Mouse (Mus musculus): ENCODE results near the gene Rdh1. TPM values are rescaled to one million over a fixed set of nuclear protein-coding genes. Genes with fewer than 3 reads are reported as not detected.
A peak's percentile ranks its signal among the peaks of the same experiment; 100 is the strongest.

Rdh1 gene
- polyA plus RNA-seq, 1 experiment, result 0.07 TPM

GRCm38 (mm10) chr10:127738151-127738882 is 21.2 kb upstream of the Rdh1 start:
- H3K36me3 ChIP-seq (ENCODE audit: control insufficient read depth, insufficient read depth, low read length), result no peaks in the 10 kb centered on the region
- TF ChIP-seq CTCF (IDR thresholded peaks at IDR 0.05; ENCODE audit: control insufficient read depth, insufficient read depth, insufficient replicate concordance, low read depth, low read length) (no peak), POLR2A (IDR thresholded peaks at IDR 0.05; ENCODE audit: control insufficient read depth, low read depth, low read length) (no peak)
- H3K27me3 ChIP-seq (ENCODE audit: control insufficient read depth, insufficient read depth, low read length), result no peaks in the 10 kb centered on the region
- H3K27ac ChIP-seq (ENCODE audit: control insufficient read depth, insufficient read depth, low read depth, low read length), result no peak overlapping the region
- peaks cover 10% of the 10 kb centered on the region for H3K4me1 ChIP-seq (ENCODE audit: control insufficient read depth, insufficient read depth, low read length)
- no peak overlapping the region for H3K4me3 ChIP-seq (ENCODE audit: control insufficient read depth, low read depth, low read length)

GRCm38 (mm10) chr10:127739083-127739660 is 20.3 kb upstream of the Rdh1 start, which contains the start of gene Zbtb39:
Zbtb39 (plus strand) TSS chr10:127739538.
- TF ChIP-seq POLR2A (IDR thresholded peaks at IDR 0.05; ENCODE audit: control insufficient read depth, low read depth, low read length) (no peak), CTCF (IDR thresholded peaks at IDR 0.05; ENCODE audit: control insufficient read depth, insufficient read depth, insufficient replicate concordance, low read depth, low read length) (peak; percentile 43; the same call in 1 of the 2 replicates)
- Histone ChIP-seq H3K36me3 (ENCODE audit: control insufficient read depth, insufficient read depth, low read length) (no peaks in the 10 kb centered on the region; the same call in 1 of the 2 replicates), H3K27ac (ENCODE audit: control insufficient read depth, insufficient read depth, low read depth, low read length) (peak within 1 kb of the TSS; percentile 77), H3K27me3 (ENCODE audit: control insufficient read depth, insufficient read depth, low read length) (no peaks in the 10 kb centered on the region), H3K4me1 (ENCODE audit: control insufficient read depth, insufficient read depth, low read length) (peaks cover 10% of the 10 kb centered on the region), H3K4me3 (ENCODE audit: control insufficient read depth, low read depth, low read length) (peak within 1 kb of the TSS; percentile 92)

GRCm38 (mm10) chr10:127739661-127740161 is 19.8 kb upstream of the Rdh1 start:
- no peak for TF ChIP-seq CTCF (IDR thresholded peaks at IDR 0.05; ENCODE audit: control insufficient read depth, insufficient read depth, insufficient replicate concordance, low read depth, low read length)
- TF ChIP-seq POLR2A (IDR thresholded peaks at IDR 0.05; ENCODE audit: control insufficient read depth, low read depth, low read length), result no peak
- H3K27ac ChIP-seq (ENCODE audit: control insufficient read depth, insufficient read depth, low read depth, low read length), result peak overlapping the region; percentile 77
- H3K36me3 ChIP-seq (ENCODE audit: control insufficient read depth, insufficient read depth, low read length), result no peaks in the 10 kb centered on the region; the same call in 1 of the 2 replicates

GRCm38 (mm10) chr10:127744661-127745060 is 14.9 kb upstream of the Rdh1 start:
- Histone ChIP-seq H3K36me3 (ENCODE audit: control insufficient read depth, insufficient read depth, low read length) (no peaks in the 10 kb centered on the region; the same call in 1 of the 2 replicates), H3K4me3 (ENCODE audit: control insufficient read depth, low read depth, low read length) (no peak overlapping the region), H3K27me3 (ENCODE audit: control insufficient read depth, insufficient read depth, low read length) (no peaks in the 10 kb centered on the region), H3K4me1 (ENCODE audit: control insufficient read depth, insufficient read depth, low read length) (peaks cover 4% of the 10 kb centered on the region), H3K27ac (ENCODE audit: control insufficient read depth, insufficient read depth, low read depth, low read length) (no peak overlapping the region)
- peak; percentile 48; the same call in 1 of the 2 replicates for TF ChIP-seq CTCF (IDR thresholded peaks at IDR 0.05; ENCODE audit: control insufficient read depth, insufficient read depth, insufficient replicate concordance, low read depth, low read length)
- TF ChIP-seq POLR2A (IDR thresholded peaks at IDR 0.05; ENCODE audit: control insufficient read depth, low read depth, low read length), result no peak

More at GRCm38 (mm10) chr10:127739661-127740161, 19.8 kb upstream of the Rdh1 start:
- Histone ChIP-seq H3K4me3 (ENCODE audit: control insufficient read depth, low read depth, low read length) (peak overlapping the region; percentile 92), H3K27me3 (ENCODE audit: control insufficient read depth, insufficient read depth, low read length) (no peaks in the 10 kb centered on the region), H3K4me1 (ENCODE audit: control insufficient read depth, insufficient read depth, low read length) (peaks cover 10% of the 10 kb centered on the region)

DNA sequence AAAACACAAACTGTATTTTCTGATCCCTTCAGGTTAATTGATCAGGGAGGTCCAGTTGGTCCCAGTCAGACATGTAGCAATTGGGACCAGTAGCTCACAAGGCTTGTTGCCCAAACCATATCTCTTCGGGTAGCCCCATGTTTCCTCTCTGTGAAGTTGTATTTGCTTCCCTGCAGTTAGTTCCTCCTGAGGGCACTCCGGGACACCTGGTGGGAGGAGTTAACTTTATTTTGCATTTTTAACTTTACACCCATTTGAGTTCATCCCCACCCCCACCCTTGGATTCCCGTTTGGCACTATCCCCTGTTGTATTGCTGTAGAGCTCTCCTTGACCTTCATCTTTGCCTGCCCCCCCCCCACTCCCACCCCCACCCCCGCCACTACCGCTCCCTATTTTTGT is 13.6 kb upstream of the Rdh1 start:
- H3K4me3 ChIP-seq (ENCODE audit: control insufficient read depth, low read depth, low read length), result no peak overlapping the region
- no peaks in the 10 kb centered on the region for H3K27me3 ChIP-seq (ENCODE audit: control insufficient read depth, insufficient read depth, low read length)
- no peaks in the 10 kb centered on the region; the same call in 1 of the 2 replicates for H3K36me3 ChIP-seq (ENCODE audit: control insufficient read depth, insufficient read depth, low read length)
- no peak for TF ChIP-seq CTCF (IDR thresholded peaks at IDR 0.05; ENCODE audit: control insufficient read depth, insufficient read depth, insufficient replicate concordance, low read depth, low read length)
- TF ChIP-seq POLR2A (IDR thresholded peaks at IDR 0.05; ENCODE audit: control insufficient read depth, low read depth, low read length), result no peak
- H3K27ac ChIP-seq (ENCODE audit: control insufficient read depth, insufficient read depth, low read depth, low read length), result no peak overlapping the region
- H3K4me1 ChIP-seq (ENCODE audit: control insufficient read depth, insufficient read depth, low read length), result peaks cover 13% of the 10 kb centered on the region

DNA sequence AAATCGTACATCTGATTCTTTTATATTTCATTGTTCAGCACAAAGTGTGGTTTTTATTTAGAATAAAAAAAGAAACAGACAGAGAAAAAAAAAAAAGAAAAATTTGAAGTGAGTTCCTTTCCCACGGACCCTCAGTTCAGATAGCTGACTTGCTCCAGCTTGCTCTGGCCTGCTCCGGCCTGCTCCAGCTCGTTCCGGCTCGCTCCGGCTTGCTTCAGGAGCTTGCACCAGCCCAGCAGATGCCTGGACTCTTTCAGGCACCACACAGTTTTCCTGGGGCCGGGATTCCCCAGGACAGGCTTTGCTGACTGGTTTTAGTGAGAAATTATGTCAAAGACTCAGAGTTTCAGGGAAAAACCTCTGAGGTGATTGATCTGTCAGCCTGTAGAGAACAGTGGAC is 12.3 kb upstream of the Rdh1 start:
- no peak for TF ChIP-seq CTCF (IDR thresholded peaks at IDR 0.05; ENCODE audit: control insufficient read depth, insufficient read depth, insufficient replicate concordance, low read depth, low read length)
- no peak for TF ChIP-seq POLR2A (IDR thresholded peaks at IDR 0.05; ENCODE audit: control insufficient read depth, low read depth, low read length)
- Histone ChIP-seq H3K27me3 (ENCODE audit: control insufficient read depth, insufficient read depth, low read length) (no peaks in the 10 kb centered on the region), H3K4me1 (ENCODE audit: control insufficient read depth, insufficient read depth, low read length) (peaks cover 14% of the 10 kb centered on the region), H3K27ac (ENCODE audit: control insufficient read depth, insufficient read depth, low read depth, low read length) (no peak overlapping the region), H3K4me3 (ENCODE audit: control insufficient read depth, low read depth, low read length) (no peak overlapping the region), H3K36me3 (ENCODE audit: control insufficient read depth, insufficient read depth, low read length) (no peaks in the 10 kb centered on the region; the same call in 1 of the 2 replicates)
